ENCODE assay signal across 1 mouse cellular context in the genomic region with DNA sequence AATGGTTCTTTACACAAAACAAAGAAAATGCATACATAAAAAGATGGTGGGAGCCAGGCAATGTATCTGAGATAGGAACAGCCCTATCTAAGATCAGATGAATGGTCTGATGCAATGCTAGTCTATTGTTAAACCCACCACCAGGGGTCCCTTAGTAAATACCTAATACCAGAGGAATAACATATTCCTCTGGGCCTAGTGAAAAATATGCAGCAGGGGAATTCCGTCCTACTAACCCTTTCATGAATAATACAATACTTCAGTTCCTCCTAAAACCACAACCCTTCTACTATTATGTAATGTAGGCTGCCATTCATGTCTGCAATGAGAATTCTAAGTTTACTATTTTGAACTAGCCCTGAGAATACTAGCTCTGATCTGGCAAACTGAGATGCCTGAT.
TF ChIP-seq lines count a peak whose summit lies in the region.

No protein-coding gene starts in this region.

TF ChIP-seq in CH12.LX, 34 proteins besides CTCF, POLR2A, EP300 and RAD21:
- TF ChIP-seq TBP (conservative IDR thresholded peaks at IDR 0.05; ENCODE audit: low read depth, low read length) (0 out of 2 replicates have a peak, but pooled peaks have one; percentile 29), MYC (IDR thresholded peaks at IDR 0.05; ENCODE audit: low read depth, low read length) (0 out of 2 replicates have a peak, but pooled peaks have one; percentile 58), SMC3 (IDR thresholded peaks at IDR 0.05; ENCODE audit: low read depth, low read length) (peak; percentile 63), SIN3A (IDR thresholded peaks at IDR 0.05; ENCODE audit: low read length) (0 out of 2 replicates have a peak, but pooled peaks have one; percentile 28), ETS1 (conservative IDR thresholded peaks at IDR 0.05; ENCODE audit: low read depth, low read length) (peak; percentile 65; the same call in 1 of the 2 replicates), TCF12 (IDR thresholded peaks at IDR 0.05; ENCODE audit: low read depth, low read length) (0 out of 2 replicates have a peak, but pooled peaks have one; percentile 28), IRF4 (IDR thresholded peaks at IDR 0.05; ENCODE audit: low read depth, low read length) (peak; percentile 48; the same call in 1 of the 2 replicates), HCFC1 (IDR thresholded peaks at IDR 0.05; ENCODE audit: low read depth, low read length) (0 out of 2 replicates have a peak, but pooled peaks have one; percentile 45), BHLHE40 (IDR thresholded peaks at IDR 0.05; ENCODE audit: low read depth, low read length) (peak; percentile 69)
